Mouse (Mus musculus) embryonic facial prominence, embryonic 11.5 days (tissue): ENCODE measurements at regions not wholly inside any gene's neighbourhood (a gene's known extent, or its start where the extent isn't known, plus 50 kb on each side); places are given as distances from the start of the nearest gene placed in this dataset.

Experiments
- ATAC-seq: fragments of 200-750 bp; cut with Nextera tagmentation; replicated peaks from 2 replicates; pipeline ENCODE4 v1.8.0; 2017; ENCODE audit warnings: low read depth; ENCODE audit not compliant: insufficient number of reproducible peaks, low FRiP score, low TSS enrichment
- DNase-seq: peaks from one replicate; pipeline ENCODE4 v3.0.0-alpha.2; 2015; ENCODE audit warnings: low spot score
- H3K27ac ChIP-seq: fragments of 300-500 bp; sonication (generic); replicated peaks from 2 replicates; pipeline ENCODE4 v1.5.1; 2014; ENCODE audit warnings: mild to moderate bottlenecking, low read depth, low read length, control low read depth
- H3K27me3 ChIP-seq: fragments of 300-500 bp; sonication (generic); 2 replicates; pipeline ENCODE4 v1.6.1; 2014; ENCODE audit warnings: mild to moderate bottlenecking, low read length, moderate library complexity, mixed read lengths; ENCODE audit not compliant: control insufficient read depth, insufficient read depth
- H3K36me3 ChIP-seq: fragments of 300-500 bp; sonication (generic); replicated peaks from 2 replicates; pipeline ENCODE4 v1.6.1; 2014; ENCODE audit warnings: low read depth, mild to moderate bottlenecking, low read length, moderate library complexity, mixed read lengths; ENCODE audit not compliant: control insufficient read depth, insufficient read depth
- H3K4me1 ChIP-seq: fragments of 300-500 bp; sonication (generic); 2 replicates; pipeline ENCODE4 v1.6.1; 2014; ENCODE audit warnings: low read length, mixed read lengths; ENCODE audit not compliant: control insufficient read depth, insufficient read depth
- H3K4me2 ChIP-seq: fragments of 300-500 bp; sonication (generic); 2 replicates; pipeline ENCODE4 v1.6.1; 2014; ENCODE audit warnings: low read depth, mild to moderate bottlenecking, control low read depth, low read length, moderate library complexity
- H3K4me3 ChIP-seq: fragments of 300-500 bp; sonication (generic); 2 replicates; pipeline ENCODE4 v1.5.1; 2014; ENCODE audit warnings: low read depth, low read length, control low read depth
- H3K9ac ChIP-seq: fragments of 300-500 bp; sonication (generic); replicated peaks from 2 replicates; pipeline ENCODE4 v1.6.1; 2014; ENCODE audit warnings: mild to moderate bottlenecking, control low read depth, low read length
- H3K9me3 ChIP-seq: fragments of 300-500 bp; sonication (generic); replicated peaks from 2 replicates; pipeline ENCODE4 v1.6.1; 2016; ENCODE audit warnings: mild to moderate bottlenecking, low read length, inconsistent platforms, mixed read lengths; ENCODE audit not compliant: control insufficient read depth
- WGBS: fragments of 180-500 bp; shearing (Covaris S2); extraction: QIAGEN DNeasy Blood & Tissue Kit; methylation state at CpG from one replicate; pipeline ENCODE4 v1.1.7; 2014; 5-methylcytosine and 5-hydroxymethylcytosine counted together

- H3K27ac ChIP-seq, result no peak overlapping the region
- no peaks in the 10 kb centered on the region for H3K9me3 ChIP-seq
- WGBS, result 90% methylated on average over 2 of the region's 2 CpGs
- no peak for ATAC-seq
- H3K4me2 ChIP-seq, result no peak overlapping the region
- H3K4me1 ChIP-seq, result no peaks in the 10 kb centered on the region
- no peaks in the 10 kb centered on the region for H3K36me3 ChIP-seq
- H3K27me3 ChIP-seq, result no peaks in the 10 kb centered on the region
- H3K4me3 ChIP-seq, result no peak overlapping the region
- no peak for DNase-seq
- H3K9ac ChIP-seq, result no peak overlapping the region
Observed at GRCm38 (mm10) chr12:13699858-13700257, 430.9 kb downstream of the Nbas start.

- Histone ChIP-seq H3K36me3 (no peaks in the 10 kb centered on the region), H3K9ac (no peak overlapping the region), H3K9me3 (no peaks in the 10 kb centered on the region), H3K4me2 (no peak overlapping the region), H3K27ac (no peak overlapping the region), H3K4me3 (no peak overlapping the region), H3K4me1 (no peaks in the 10 kb centered on the region), H3K27me3 (no peaks in the 10 kb centered on the region)
- DNase-seq, result no peak
- 71% methylated on average over 4 of the region's 4 CpGs for WGBS
- no peak for ATAC-seq
Observed at GRCm38 (mm10) chr12:13698834-13699233, 429.9 kb downstream of the Nbas start.

- Histone ChIP-seq H3K9me3 (no peaks in the 10 kb centered on the region), H3K27me3 (no peaks in the 10 kb centered on the region), H3K9ac (no peak overlapping the region), H3K4me1 (no peaks in the 10 kb centered on the region), H3K4me3 (no peak overlapping the region), H3K4me2 (no peak overlapping the region), H3K27ac (no peak overlapping the region), H3K36me3 (no peaks in the 10 kb centered on the region)
- 70% methylated on average over 2 of the region's 2 CpGs for WGBS
- DNase-seq (no peak), ATAC-seq (no peak)
Observed at GRCm38 (mm10) chr12:13691394-13692165, 422.6 kb downstream of the Nbas start.

GRCm38 (mm10) chr12:13677266-13677665 lies 408.3 kb downstream of the Nbas start:
- no peak for DNase-seq
- H3K36me3 ChIP-seq, result no peaks in the 10 kb centered on the region
- H3K4me2 ChIP-seq, result no peak overlapping the region
- no peaks in the 10 kb centered on the region for H3K4me1 ChIP-seq
- no peak overlapping the region for H3K27ac ChIP-seq
- WGBS, result 87% methylated on average over 1 of the region's 1 CpGs
- no peak overlapping the region for H3K9ac ChIP-seq
- H3K9me3 ChIP-seq, result no peaks in the 10 kb centered on the region
- H3K27me3 ChIP-seq, result no peaks in the 10 kb centered on the region
- H3K4me3 ChIP-seq, result no peak overlapping the region
- no peak for ATAC-seq

GRCm38 (mm10) chr12:13669453-13669852 lies 400.5 kb downstream of the Nbas start:
- ATAC-seq, result no peak

GRCm38 (mm10) chr12:13668485-13669022 lies 399.6 kb downstream of the Nbas start:
- no peak overlapping the region for H3K4me2 ChIP-seq
- H3K27ac ChIP-seq, result no peak overlapping the region
- no peak for DNase-seq
- H3K9me3 ChIP-seq, result no peaks in the 10 kb centered on the region
- H3K27me3 ChIP-seq, result no peaks in the 10 kb centered on the region
- 68% methylated on average over 3 of the region's 3 CpGs for WGBS
- no peak overlapping the region for H3K4me3 ChIP-seq
- no peak for ATAC-seq
- H3K4me1 ChIP-seq, result no peaks in the 10 kb centered on the region
- no peak overlapping the region for H3K9ac ChIP-seq
- H3K36me3 ChIP-seq, result no peaks in the 10 kb centered on the region

More at GRCm38 (mm10) chr12:13669453-13669852, 400.5 kb downstream of the Nbas start:
- Histone ChIP-seq H3K4me1 (no peaks in the 10 kb centered on the region), H3K36me3 (no peaks in the 10 kb centered on the region), H3K9ac (no peak overlapping the region), H3K27me3 (no peaks in the 10 kb centered on the region), H3K4me2 (no peak overlapping the region), H3K9me3 (no peaks in the 10 kb centered on the region), H3K27ac (no peak overlapping the region), H3K4me3 (no peak overlapping the region)
- no peak for DNase-seq

- DNase-seq (peak; percentile 76), ATAC-seq (no peak)
- H3K36me3 ChIP-seq, result no peaks in the 10 kb centered on the region
- H3K4me1 ChIP-seq, result no peaks in the 10 kb centered on the region
- WGBS, result 55% methylated on average over 1 of the region's 1 CpGs
- no peak overlapping the region for H3K9ac ChIP-seq
- H3K9me3 ChIP-seq, result no peaks in the 10 kb centered on the region
- no peak overlapping the region for H3K4me3 ChIP-seq
- no peak overlapping the region for H3K27ac ChIP-seq
- no peaks in the 10 kb centered on the region for H3K27me3 ChIP-seq
- no peak overlapping the region for H3K4me2 ChIP-seq
Observed at GRCm38 (mm10) chr12:13639336-13639735, 370.4 kb downstream of the Nbas start.
